Mouse (Mus musculus) liver (tissue): ENCODE data around the gene Hist1h2ah.

Source experiments
- DNase-seq: peaks from one replicate; pipeline ENCODE4 v3.0.0-alpha.2; 2020; ENCODE audit warnings: mixed read lengths

The Hist1h2ah gene

GRCm38 (mm10) chr13:22007872-22008271 lies 27.5 kb downstream of the Hist1h2ah start:
- DNase-seq, result no peak

GRCm38 (mm10) chr13:22007121-22007510 lies 28.3 kb downstream of the Hist1h2ah start:
- no peak for DNase-seq

GRCm38 (mm10) chr13:22006334-22007120 lies 28.8 kb downstream of the Hist1h2ah start:
- DNase-seq, result peak; percentile 76

- DNase-seq, result peak; percentile 64
These were observed 29.6 kb downstream of the Hist1h2ah start for GRCm38 (mm10) chr13:22005605-22006333.

GRCm38 (mm10) chr13:22001823-22002222 lies 33.5 kb downstream of the Hist1h2ah start:
- peak; percentile 23 for DNase-seq

- no peak for DNase-seq
These were observed 34.0 kb downstream of the Hist1h2ah start for GRCm38 (mm10) chr13:22001346-22001745.

- DNase-seq, result no peak
These were observed 36.2 kb downstream of the Hist1h2ah start for GRCm38 (mm10) chr13:21999147-21999546.

- DNase-seq, result no peak
These were observed 37.0 kb downstream of the Hist1h2ah start for GRCm38 (mm10) chr13:21998412-21998811.

- no peak for DNase-seq
These were observed 37.5 kb downstream of the Hist1h2ah start for GRCm38 (mm10) chr13:21997821-21998220.

GRCm38 (mm10) chr13:21997201-21997820 lies 38.1 kb downstream of the Hist1h2ah start:
- DNase-seq, result no peak

GRCm38 (mm10) chr13:21996840-21997185 lies 38.6 kb downstream of the Hist1h2ah start:
- no peak for DNase-seq

GRCm38 (mm10) chr13:21996101-21996839 lies 39.1 kb downstream of the Hist1h2ah start:
- peak; percentile 70 for DNase-seq

GRCm38 (mm10) chr13:21995331-21995914 lies 39.9 kb downstream of the Hist1h2ah start:
- DNase-seq, result peak; percentile 46

- no peak for DNase-seq
These were observed 40.5 kb downstream of the Hist1h2ah start for GRCm38 (mm10) chr13:21994896-21995295.

- peak; percentile 77 for DNase-seq
These were observed 41.2 kb downstream of the Hist1h2ah start for GRCm38 (mm10) chr13:21993957-21994738.

- no peak for DNase-seq
These were observed 42.8 kb downstream of the Hist1h2ah start for GRCm38 (mm10) chr13:21992550-21992949.
